Mouse (Mus musculus): ENCODE results near the gene 1700029P11Rik.

The 1700029P11Rik gene

DNA sequence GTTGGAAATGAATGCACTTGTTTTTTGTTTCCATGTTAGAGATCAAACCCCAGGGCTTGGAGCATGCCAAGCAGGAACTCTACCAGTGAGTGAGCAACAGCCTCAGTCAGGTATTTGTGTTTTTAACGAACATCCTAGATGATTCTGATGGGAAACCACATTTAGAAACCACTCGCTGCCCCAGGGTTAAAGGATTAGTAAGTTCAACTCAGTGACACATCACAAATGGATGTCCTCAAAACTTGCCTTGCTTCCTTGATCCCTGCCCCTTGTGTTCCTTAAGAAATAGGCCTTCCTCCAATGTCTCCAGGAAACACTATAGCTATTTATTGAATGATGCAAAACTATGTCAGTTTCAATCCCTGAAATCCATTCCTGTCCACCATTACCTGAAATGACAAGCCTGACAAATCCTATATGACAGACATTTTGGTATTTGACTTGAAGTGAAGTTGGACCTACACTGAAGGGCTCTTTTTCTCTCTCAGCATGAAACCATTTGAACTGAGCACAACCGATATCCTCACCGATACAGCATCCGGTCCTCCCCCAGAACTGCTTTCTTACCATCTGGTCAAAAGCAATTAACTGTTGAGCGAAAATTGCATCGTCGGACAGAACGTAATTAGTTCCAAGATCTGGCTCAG is 34.5 kb downstream of the 1700029P11Rik start:
- DNase-seq (ENCODE audit: low spot score in 2 of 2) = no peak

DNA sequence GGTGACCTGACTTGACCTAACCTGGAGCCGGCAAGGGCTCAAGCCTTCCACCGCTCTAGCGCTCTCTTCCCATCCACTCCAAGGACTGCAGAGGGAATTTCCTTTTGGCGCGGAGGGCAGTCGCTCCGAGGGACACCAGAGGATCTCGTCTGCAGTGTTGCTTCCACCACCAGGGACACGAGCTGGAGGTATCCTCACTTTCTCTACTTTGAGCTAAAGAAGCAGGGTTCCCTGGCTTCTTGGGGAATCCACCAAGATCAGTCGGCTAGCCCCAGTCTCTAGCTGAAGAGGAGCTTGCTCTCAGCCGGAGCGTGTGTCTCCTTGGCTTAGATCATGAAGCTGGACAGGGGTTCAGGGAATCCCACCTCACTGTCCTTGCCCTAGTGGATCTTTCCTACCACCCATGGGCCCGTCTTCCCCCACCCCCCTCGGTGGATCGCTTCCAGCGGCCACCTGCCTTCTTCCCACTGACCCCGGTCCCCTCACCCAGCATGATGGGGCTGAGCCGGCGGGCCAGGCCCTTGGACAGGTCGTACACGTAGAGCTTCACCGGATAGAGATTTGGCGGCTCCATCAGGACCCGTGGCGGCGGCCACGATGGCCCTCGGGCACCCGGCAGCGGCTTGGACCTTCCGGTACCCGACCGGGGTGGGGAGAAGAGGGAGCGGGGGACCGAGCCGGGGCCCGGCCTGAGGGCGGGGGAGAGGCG is 35.2 kb downstream of the 1700029P11Rik start:
- DNase-seq (ENCODE audit: low spot score in 2 of 2) = peak in 1 of 2 experiments; percentile 29

DNA sequence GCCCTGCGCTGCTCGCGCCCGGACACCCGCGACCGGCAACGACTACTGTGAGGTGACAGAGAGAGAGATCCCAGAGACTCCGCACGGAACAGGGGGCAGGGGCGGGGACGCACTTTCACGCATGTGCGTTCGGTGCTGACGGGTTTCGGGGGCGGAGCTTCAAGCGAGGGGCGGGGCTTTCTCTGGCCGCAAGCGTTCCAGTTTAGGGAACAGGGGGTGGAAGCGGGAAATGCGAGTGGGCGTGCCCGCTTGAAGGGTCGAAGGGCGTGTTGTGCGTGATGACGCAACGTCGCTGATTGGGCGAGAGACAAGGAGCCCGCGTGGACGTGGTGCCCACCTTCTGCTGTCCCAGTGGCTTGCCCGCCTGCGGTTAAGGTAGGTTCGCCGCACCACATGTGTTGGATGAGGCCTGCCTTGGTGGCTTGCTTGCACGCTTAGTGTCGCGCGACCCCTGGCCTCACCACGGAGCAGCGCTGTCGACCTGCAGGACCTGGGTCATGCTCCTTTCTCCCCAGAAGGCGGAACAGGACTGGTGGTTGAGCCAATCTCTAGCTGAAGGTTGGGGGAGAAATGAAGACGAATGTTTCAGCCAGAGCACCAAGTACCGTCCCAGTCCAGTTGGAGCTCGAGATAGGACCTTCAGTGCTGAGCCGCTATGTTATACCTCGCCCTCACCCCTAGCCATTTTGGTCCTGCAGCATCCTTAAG is 35.9 kb downstream of the 1700029P11Rik start:
- DNase-seq (ENCODE audit: low spot score in 2 of 2) = peak; percentile 99

DNA sequence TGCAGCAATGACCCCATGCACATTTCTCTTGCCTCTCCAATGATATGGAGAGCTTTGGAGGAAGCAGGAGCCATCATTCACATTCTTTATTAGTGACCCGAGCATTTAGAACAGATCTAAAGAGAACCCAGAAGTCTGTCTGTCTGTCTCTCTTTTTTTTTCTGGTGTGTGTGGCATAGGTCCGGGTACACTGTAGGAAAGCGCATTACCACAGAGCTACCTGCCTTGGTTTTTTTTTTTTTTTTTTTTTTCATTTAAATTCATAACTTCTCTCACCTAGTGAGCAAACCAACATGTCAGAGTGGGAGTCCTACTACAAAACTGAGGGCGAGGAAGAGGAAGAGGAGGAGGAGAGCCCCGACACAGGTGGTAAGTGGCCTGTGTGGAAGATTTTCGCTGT is 36.5 kb downstream of the 1700029P11Rik start:
- DNase-seq (ENCODE audit: low spot score in 2 of 2) = no peak

DNA sequence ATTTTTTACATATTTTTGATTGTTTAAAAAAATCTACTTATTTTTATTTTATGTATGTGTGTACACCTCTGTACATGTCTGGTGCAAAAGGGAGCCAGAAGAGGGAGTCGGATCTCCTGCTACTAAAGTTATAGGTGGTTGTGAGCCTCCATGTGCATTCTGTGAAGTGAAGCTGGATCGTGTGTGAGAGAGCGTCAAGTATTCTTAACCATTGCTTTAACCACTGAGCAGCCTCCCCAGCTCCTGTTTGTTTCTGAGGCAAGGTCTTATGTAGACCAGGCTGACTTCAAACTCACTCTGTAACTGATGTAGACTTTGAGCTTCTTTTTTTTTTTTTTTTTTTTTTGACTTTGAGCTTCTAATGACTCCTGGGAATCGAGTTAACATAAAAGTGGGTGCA is 37.1 kb downstream of the 1700029P11Rik start:
- no peak for DNase-seq (ENCODE audit: low spot score in 2 of 2)

DNA sequence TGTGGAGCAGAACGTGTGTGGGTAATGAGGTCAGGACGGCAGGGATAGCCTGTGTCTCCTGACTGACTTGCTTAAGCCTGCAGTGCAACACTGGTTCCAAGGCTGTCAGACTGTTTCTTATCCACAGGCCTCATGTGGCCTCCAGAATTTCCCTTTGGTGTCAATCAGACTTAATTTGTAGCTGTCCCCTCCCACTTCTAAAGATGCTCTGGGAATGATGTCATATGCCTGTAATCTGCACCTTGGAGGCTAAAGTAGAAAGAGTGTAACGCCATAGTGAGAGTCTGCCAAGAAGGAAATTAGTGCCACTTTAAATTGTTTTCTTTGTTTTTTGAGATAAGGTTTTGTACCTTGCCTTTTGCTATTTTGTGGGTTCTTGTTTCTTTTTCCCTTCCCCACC is 38.9 kb downstream of the 1700029P11Rik start:
- DNase-seq (ENCODE audit: low spot score in 2 of 2) = no peak

DNA sequence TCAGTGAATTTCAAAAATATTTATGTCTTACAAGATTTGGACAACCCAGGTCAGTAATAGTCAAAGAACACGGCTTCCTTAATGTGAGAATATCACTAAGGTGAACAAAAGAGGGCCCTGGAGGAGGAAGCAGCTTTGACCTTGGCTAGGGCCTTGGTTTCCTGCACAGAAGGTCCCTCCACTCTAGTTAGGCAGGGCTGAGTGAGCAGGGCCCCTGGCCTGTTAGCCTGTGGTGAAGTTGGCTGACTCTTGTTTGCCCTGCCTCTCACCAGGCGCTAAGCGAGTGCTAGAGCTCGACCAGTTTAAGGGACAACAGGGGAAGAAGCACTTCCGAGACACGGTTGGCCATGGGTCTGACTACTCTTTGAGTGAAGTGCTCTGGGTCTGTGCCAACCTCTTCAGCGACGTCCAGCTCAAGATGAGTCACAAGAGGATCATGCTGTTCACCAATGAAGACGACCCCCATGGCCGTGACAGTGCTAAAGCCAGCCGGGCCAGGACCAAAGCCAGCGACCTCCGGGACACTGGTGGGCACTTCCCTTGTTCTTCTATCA is 42.3 kb downstream of the 1700029P11Rik start:
- DNase-seq (ENCODE audit: low spot score in 2 of 2) = no peak

DNA sequence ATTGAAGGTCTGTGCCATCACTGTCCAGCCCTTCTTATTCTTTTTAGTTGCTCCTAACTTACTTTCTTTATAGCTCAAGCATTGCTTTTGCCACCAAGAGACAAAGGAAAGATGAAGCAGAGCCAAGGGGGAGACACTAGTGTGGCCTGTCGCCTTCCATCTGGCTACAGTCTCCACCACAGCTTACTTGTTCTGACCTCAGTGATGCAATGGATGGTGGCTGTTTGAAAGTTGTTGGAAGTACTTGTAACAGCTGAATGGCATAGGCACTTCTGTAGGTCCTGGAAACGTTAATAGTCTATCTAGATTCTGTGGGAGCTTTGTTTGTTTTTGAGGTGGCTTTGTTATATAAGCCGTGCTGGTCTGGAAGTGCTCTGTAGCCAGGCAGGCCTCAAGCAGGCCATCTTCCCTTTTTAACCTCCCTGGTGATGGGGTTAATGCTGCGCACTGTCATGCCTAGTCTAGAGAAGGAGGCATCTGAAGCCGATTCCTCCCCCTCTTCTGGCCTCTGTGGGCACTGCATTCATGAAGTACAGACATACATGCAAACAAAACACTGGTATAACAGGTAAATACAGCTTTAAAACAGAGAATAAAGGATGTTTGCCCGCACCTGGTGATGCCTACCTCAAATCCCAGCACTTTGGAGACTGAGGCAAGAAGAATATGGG is 43.8 kb downstream of the 1700029P11Rik start:
- DNase-seq (ENCODE audit: low spot score in 2 of 2) = no peak

DNA sequence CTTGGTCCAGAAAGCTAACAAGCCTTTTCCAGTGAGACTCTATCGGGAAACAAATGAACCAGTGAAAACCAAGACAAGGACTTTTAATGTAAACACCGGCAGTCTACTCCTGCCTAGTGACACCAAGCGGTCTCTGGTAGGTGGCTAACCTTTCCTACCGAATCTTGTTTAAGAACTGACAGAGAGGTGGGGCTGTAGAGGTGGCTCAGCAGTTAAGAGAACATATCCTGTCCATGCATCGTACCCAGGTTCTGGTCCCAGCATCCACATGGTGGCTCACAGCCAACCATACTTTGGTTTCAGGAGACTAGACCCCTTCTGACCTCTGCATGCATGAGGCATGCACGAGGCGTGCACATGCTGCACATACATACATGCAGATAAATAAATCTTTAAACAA is 46.9 kb downstream of the 1700029P11Rik start:
- DNase-seq (ENCODE audit: low spot score in 2 of 2) = no peak

DNA sequence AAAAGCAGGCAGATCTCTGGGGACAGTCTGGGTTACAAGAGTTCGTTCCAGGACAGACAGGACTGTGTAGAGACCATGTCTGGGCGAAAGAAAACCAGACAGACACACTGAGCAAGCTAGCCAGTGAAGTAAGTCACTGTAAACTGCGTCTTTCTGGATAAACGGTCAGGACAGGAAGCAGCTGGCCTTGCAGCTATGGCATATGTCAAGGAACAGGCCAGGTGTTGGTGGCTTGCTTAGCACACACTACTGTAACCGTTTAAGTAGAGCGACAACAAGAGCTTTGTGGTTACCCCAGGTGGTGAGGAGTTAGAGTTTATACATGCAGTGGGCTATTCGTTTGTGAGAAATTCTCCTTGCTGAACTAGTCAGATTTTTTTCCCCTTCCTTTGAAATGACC is 47.4 kb downstream of the 1700029P11Rik start:
- no peak for DNase-seq (ENCODE audit: low spot score in 2 of 2)

All from cerebellum, postnatal 4 days (tissue).